Mouse (Mus musculus) adrenal gland, adult (tissue): ENCODE results near the gene Spata3.
"Not testable (repeated sequence)": the region's sequence is repeated elsewhere in the genome, so short reads cannot be mapped to it uniquely, and the experiment has no call there.

ENCODE experiments used
- DNase-seq, 2 experiments: peaks; one replicate each; pipeline ENCODE4 v3.0.0; 2022 to 2023; ENCODE audit warnings: low spot score in 1 of 2; ENCODE audit not compliant: inconsistent age in 2 of 2

The Spata3 gene

GRCm38 (mm10) chr1:86016516-86016915, at the start of gene Spata3:
Spata3 (plus strand) TSS chr1:86016816.
- DNase-seq, result no peak

GRCm38 (mm10) chr1:85969081-85969480, 47.5 kb upstream of the Spata3 start:
- no peak for DNase-seq

- no peak for DNase-seq
Observed at GRCm38 (mm10) chr1:85969519-85969918, 47.1 kb upstream of the Spata3 start.

GRCm38 (mm10) chr1:85971070-85971469, 45.5 kb upstream of the Spata3 start:
- DNase-seq, result no peak

GRCm38 (mm10) chr1:85972341-85972740, 44.3 kb upstream of the Spata3 start:
- DNase-seq, result no peak

GRCm38 (mm10) chr1:85973468-85973877, 43.1 kb upstream of the Spata3 start:
- no peak for DNase-seq

GRCm38 (mm10) chr1:85977709-85978108, 38.9 kb upstream of the Spata3 start:
- peak; percentile 74 to 88 for DNase-seq

GRCm38 (mm10) chr1:85981738-85982357, 34.8 kb upstream of the Spata3 start:
- DNase-seq, result peak; percentile 72 to 87

GRCm38 (mm10) chr1:85985784-85986183, 30.8 kb upstream of the Spata3 start:
- DNase-seq, result no peak

GRCm38 (mm10) chr1:85988351-85988750, 28.3 kb upstream of the Spata3 start:
- no peak for DNase-seq

GRCm38 (mm10) chr1:85988882-85989281, 27.7 kb upstream of the Spata3 start:
- DNase-seq, result not testable (repeated sequence)

GRCm38 (mm10) chr1:85992175-85992574, 24.4 kb upstream of the Spata3 start:
- DNase-seq, result peak in 1 of 2 experiments; percentile 60

- no peak for DNase-seq
Observed at GRCm38 (mm10) chr1:85993541-85993940, 23.1 kb upstream of the Spata3 start.

GRCm38 (mm10) chr1:85997221-85997620, 19.4 kb upstream of the Spata3 start:
- DNase-seq, result no peak

GRCm38 (mm10) chr1:85998012-85998411, 18.6 kb upstream of the Spata3 start:
- no peak for DNase-seq

- no peak for DNase-seq
Observed at GRCm38 (mm10) chr1:85999853-86000570, 16.6 kb upstream of the Spata3 start.

GRCm38 (mm10) chr1:86005540-86005939, 11.1 kb upstream of the Spata3 start:
- DNase-seq, result no peak

- DNase-seq, result no peak
Observed at GRCm38 (mm10) chr1:86006040-86006439, 10.6 kb upstream of the Spata3 start.

GRCm38 (mm10) chr1:86007778-86008177, 8.8 kb upstream of the Spata3 start:
- DNase-seq, result peak; percentile 88 to 96

- not testable (repeated sequence) for DNase-seq
Observed at GRCm38 (mm10) chr1:86015758-86016157, 858 bp upstream of the Spata3 start.

- DNase-seq, result peak; percentile 52 to 81
Observed at GRCm38 (mm10) chr1:86018235-86019055, 1.8 kb downstream of the Spata3 start.
